Mouse (Mus musculus) retina, adult 2 months (tissue): Measurements from ENCODE around the gene Cend1.

Experiments
- DNase-seq: peaks from one replicate; pipeline ENCODE4 v3.0.0-alpha.2; 2012; ENCODE audit warnings: low read depth, low spot score

Cend1 gene

DNA sequence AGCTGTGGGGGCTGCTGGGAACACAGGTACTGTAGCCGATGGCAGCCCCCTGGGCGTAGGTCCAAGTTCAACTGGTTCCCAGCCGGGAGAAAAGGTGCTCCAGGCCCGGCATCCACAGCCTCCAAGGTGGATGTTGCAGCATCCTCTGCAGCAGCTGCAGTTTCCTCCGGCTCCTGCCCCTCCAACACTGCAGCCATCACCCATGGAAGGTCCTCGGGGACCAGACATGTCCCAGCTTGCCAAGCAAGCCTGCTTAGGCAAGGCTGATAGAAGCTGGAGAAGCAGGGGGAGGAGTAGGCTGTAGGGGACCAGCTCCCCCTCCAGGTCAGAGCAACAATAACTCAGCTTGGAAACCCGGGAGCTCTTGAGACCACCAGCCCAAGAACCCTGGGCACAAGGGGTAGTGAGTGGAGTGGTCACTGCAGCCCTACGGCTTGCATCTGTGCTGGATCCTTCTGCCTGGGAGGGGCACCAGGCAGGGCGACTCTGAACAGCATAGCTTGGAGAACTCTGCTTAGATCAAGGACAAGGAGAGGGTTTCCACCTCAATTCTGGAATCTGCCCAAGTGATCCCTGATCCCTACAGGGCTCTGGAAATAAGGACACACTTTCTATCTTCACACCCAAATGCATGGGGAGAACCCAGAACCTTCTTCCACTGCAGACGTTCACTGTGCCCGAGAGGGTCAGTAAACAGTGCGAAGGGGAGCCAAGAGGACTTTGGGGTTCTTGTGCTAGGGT lies 14.0 kb upstream of the Cend1 start:
- no peak for DNase-seq

DNA sequence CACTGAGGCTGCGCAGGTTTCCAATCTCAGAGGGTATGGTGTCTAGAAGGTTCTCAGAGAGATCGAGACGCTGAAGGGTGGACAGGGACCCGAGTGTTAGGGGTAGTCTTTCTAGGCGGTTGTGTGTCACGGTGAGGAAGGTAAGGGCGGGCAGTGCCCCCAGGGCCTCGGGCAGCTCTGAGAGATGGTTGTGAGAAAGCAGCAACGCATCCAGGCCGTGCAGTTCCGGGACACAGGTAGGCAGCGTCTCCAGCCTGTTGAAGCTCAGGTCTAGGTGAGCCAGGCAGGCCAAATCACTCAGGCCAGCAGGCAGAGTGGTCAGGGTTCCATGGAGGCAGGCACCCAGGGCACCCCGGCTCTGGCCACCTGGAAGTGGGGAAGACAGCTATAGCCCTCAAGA lies 12.9 kb upstream of the Cend1 start:
- DNase-seq, result no peak

DNA sequence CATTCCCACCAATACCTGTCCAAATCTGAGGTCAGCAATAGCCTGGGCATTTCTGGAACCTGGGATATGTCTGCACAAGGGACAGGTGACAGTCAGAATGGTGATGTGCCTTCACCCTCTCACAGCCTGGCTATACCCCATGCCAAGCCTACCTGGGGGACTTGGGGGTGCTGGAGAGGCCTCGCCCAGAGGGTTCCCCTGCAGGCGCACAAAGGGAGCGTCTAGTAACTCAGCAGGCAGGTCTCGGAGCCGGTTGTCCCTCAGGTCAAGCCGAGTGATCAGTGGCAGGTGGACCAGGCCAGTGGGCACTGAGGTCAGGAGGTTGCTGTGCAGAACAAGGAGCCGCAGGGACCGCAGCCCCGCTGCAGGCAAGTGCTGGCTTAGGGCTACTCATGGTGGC lies 12.2 kb upstream of the Cend1 start:
- DNase-seq, result no peak

DNA sequence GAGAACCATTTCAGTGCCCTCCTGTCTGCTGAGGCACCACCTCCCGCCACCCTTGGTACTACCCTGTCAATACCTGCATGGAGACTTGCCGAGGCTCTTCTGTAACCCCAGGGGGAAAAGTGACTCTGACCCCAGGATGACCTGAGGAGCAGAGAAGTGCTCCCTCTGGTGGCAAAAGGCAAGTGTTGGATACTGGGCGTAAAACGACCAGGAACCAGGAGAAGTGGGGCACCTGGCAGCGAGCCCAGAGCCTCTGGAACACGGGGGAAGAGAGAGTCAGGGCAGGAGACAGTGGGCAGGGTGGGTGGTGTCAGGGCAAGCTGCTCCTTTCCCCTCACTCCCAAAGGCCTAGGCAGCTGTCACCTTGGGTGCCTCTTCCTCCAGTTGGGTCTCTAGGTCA lies 11.3 kb upstream of the Cend1 start:
- DNase-seq, result no peak

DNA sequence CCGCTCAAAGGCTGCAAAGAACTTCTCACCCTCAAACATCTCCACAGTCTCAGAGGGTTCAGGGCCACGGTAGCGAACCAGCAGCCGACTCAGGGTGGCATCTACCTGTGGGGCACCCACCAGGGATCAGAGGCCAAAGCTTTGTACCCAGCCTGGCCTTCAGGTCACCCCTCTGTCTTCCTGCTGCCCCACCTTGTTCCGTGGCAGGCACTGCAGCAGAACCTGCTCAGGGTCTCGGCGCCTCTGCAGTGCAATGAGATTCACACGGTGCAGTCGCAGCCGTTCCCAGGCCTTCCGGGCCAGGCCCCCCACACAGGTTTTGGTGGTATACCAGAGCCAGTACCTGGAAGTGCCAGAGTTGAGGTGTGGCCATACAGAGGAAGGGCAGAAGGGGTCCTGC lies 10.5 kb upstream of the Cend1 start:
- DNase-seq, result no peak

DNA sequence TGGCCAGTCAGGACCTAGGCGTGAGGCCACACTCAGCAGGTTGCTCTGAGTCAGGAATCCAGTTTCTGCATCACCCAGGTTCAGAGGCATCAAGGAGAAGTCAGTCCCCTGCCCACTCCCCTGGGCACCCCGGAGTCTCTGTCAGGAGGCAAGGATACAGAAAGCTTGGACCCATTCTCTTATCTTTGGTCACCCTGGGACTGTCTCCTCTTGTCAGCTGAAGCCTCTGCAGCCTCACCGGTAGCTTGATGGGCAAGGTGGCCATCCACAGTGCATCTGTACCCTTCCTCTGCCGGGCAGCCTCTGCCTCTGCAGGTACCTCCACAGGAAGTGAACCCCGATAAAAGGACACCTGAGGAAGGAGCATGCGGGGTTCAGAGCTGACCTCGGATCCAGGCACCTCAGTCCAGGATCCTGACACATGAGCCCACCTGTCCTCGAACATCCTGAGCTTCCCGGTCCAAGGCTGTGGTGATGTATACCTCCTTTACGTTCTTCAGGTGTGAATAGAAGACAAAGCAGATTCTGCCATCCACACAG lies 9.9 kb upstream of the Cend1 start:
- DNase-seq, result no peak

DNA sequence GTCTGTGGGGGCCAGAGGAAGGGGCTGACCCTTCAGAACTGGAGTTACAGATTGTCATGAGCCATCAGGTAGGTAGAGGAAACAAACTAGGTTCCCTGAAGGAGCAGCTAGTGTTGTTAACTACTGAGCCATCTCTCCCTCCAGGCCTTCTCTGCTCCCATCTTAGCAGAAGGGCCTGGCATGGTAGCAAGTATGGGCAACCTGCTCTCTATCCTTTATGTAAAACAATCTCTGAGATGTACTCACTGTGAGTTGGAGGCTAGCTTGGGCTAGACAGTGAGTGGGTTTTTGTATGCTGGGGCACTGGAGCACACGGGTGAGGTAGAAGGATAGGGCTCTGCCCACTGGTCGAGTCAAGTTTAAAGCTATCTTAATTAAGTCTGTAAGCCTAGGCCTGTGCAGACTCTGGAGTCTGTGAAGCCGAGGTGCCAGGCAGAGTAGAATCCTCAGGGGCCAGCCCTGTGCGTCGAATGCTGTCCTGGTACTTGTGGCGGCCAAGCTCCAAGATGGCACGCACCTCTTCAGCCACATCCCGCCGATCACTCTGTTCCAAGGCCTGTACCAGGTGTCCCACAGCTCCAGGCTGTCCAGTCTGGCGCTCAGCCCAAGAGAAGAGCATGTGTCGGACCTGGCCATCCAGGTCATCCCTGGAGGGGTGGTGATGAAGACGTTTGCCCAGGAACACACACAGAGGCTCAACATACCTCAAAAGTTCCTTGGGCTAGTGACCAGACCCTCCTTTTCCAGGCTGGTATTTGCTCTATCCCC lies 9.1 kb upstream of the Cend1 start:
- no peak for DNase-seq

DNA sequence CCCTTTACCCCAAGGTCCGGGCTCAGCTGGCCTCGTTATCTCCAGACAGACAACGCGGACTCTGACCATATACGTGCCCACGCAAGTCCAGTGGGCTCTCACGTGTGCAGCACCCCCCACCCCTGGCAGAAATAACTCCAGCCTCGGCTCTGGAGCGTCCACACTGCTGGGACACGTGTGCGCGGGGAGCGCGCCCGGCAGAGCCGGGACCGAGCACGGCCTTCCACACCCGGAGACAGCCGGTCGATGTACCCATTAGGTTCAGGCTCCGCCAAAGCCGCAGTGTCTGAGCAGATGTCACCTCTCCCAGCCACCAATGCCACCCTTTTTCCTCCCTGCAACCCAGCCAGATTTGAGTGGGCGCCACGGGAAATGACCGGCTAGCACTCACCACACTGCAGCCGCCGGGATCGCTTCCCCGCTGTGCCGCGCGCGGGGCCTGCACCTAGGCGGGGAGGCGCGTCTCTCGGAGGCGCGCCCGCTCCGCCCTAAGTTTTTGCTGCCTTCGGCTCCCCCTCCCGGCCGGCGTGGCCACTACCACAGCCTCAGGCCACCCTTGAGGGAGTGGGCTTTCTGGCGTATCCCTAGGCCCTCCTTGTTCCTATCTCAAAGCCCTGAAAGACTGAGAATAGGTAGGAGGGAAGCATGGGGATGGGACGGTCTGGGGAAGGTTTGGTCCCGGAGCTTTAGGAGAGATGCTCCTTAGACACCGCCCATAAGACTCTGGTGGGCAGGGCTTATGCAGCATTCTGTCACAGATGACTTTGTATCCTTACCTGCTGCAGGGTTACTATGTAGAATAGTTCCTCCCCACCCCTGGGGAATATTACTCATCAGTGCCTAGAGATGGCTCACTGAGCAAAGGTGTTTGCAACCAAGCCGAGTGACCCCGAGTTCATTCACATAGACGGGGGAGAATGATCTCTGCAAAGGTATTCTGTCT lies 8.2 kb upstream of the Cend1 start, which contains the start of gene Slc25a22:
TSS of gene Slc25a22 (minus strand) at position 715 of the 943 bp plus-strand sequence.
- no peak for DNase-seq

DNA sequence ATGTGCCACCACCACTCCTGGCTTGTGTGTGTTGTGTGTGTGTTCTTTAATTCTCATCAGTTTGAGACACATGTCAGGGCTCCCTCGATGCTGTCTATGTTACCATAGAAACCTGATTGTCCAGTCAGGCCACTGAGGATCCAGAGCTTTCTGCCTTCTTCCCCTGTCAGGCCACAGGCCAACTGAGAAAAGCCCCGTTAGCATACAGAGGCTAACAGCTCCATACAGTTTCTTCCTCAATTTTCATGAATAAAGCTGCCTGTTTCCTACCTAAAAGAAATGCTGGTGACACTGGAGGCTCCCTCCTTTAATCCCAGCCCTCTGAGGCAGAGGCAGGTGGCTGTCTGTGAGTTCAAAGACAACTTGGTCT lies 7.2 kb upstream of the Cend1 start:
- no peak for DNase-seq

DNA sequence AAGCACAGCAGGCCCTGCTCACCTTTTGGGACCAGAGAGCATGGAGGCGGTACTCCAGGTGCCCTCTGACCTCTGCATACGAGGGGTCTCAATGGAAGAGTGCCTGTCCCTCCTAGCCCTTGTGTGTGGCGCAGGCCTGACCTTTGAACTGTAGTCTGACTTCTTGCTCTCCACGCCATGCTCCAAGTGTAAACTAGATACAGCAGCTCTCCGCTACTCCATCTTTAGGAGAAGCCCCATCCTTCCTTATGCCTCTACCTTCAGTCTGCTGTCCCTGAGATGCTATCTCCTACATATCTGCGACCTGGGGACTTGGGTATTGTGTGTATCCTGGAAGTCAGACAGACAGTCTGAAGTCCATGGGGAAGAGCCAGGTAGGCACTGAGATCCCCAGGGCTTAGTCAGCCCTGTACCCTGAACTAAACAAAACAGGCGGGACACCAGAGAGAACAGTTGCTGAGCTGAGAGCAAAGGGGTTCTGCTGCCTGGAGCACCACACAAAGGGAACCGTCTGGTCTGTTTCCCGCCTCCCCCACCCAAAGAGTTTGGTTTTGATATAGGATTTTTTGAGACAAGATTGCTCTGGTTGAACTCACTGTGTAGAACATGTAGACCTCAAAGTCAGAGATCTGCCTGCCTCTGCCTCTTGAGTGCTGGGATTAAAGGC lies 6.7 kb upstream of the Cend1 start:
- DNase-seq, result no peak

DNA sequence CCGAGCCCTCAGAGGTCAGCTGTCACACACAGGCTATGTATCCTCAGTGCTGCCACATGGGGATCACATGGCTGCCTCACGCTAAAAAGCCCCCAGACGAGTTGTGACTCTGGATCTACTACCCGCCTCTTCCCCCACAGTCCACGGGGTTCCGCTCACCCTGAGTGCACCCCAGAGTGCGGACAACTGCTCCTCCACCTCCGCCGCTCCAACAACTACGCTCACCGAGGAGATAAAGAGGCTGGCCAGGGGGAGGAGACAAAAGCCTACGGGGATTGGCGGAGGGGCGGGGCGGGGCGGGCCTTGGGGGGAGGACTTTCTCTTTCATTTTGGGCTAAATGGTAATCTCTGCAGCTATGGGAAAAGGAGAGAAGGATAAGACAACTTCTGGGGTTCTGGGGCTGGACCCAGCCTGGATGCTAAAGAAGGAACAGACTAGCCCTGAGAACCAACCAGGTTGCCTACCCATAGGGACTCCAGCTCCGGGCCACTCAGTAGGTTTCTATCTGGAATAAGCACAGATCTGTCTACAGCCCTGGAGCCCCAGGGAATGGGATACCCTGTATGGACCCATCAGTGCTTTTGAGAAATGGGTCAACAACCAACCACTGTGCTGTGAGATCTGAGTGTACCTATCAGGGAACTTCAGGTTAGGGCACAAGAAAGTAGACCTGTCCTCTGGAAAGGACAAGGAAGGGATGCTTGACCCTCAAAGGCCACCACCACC lies 6.0 kb upstream of the Cend1 start:
- DNase-seq, result no peak

DNA sequence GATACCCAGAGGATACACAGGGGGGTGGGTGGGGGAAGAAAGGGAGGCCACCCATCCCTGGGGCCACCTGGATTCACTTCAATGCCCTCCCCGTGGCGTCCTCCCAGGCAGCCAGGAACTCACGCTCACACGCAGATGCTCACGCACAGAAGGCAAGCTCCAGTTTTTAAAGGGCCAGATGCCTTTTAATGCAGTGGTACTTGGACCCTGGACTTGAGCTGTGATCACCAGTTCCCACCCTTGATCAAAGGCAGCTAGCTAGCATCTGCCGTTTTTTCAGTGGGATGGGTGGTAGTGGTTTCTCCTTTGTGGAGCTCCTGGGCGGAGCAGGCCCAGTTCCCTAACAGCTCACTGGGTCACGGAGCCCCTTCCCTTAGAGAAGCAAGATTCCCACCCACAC lies 5.2 kb upstream of the Cend1 start:
- DNase-seq, result no peak

DNA sequence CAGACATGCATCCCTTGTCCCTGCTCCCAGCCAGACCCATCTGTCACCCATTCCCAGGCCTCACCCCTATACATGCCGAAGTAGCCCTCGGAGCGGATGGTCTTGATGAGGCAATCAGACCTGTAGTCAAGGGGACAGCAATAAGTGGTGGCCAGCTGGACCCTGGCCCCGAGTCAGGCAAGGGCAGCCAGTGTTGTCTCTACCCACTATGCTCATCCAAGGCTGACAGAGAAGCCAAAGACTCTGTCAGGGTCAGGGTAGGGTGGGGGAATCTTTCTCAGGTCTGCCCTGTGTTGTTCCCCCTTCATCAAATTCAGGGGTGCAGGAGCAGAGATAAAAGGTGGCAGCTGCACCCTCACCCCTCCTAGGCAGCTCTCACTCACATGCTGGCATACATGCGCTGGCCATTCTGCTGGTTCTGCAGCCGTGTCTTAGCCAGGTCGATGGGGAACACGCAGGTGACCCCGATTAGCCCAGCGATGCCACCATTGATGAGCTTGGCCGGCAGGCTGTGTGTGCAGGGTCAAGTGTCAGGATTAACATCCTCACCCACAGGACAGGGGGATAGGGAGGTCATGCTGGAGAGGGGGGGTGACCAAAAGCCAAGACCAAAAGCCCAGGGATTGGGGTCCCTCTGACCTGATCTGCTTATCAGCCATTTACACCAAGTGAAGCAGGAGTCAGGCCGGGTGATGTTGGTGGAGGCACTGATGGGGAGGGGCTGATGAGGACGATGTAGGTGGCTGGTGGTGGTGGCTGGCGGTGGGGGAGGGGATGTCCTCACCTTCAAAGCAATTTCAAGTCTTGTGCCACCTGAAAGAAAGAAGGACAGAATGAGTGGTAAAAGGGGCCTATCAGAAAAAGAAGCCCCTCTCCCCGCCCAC lies 4.5 kb upstream of the Cend1 start:
- DNase-seq, result no peak

DNA sequence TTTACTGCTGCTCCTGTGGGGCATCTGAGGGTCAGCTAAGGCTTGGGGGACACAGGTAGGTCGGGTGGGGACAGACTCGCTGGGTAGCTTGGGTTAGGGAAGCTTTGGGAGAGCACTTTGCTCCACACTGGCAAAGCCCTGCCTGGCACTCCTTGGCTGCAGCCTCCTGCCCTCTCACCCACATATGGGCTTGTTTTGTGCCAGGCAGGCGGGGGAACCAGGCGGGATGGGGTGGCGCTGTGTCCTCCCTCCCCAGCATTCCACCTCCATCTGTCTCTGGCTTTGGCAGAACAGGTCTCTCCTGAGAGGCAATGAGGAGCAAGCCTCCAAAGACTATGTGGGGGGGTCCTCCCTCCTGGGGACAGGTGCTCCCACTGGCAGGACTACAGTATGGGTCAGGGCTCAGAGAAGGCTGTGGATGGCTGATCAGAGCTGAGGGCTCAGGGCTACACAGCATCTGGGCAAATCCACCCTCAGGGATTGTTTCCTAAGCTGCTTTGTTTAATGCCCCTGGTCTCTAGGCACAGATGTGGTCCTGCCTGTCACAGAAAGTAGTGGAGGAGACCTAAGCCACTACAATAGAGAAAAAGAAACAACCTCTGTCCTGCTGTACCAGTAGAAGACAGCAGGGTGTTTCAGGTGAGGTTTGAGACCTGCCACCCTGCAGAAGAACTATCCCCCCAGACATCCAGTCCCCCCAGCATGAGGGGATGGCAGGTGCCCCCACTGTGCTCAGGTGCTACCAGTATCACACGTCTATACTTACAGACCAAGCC lies 3.6 kb upstream of the Cend1 start:
- DNase-seq, result peak; percentile 76

DNA sequence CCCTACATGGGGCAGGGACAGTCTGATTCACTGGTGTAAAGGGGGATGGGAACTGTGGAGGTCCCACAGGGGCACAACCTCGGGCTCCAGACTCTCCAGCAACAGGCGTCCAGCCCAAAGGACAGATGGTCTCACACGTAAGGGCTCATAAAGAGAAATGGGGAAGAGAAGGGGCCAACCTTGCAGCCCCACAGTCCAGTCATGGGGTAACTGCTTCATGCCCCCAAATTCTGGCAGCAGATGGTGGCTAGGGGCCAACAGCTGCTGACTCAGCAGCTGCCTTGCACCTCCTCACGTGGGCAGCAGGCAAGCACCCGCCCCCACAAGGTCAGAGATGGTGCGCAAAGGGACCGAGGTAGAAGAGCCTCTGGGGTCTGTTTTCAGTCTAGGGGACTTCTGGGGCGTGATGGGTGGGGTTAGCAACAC lies 2.9 kb upstream of the Cend1 start:
- DNase-seq, result no peak

DNA sequence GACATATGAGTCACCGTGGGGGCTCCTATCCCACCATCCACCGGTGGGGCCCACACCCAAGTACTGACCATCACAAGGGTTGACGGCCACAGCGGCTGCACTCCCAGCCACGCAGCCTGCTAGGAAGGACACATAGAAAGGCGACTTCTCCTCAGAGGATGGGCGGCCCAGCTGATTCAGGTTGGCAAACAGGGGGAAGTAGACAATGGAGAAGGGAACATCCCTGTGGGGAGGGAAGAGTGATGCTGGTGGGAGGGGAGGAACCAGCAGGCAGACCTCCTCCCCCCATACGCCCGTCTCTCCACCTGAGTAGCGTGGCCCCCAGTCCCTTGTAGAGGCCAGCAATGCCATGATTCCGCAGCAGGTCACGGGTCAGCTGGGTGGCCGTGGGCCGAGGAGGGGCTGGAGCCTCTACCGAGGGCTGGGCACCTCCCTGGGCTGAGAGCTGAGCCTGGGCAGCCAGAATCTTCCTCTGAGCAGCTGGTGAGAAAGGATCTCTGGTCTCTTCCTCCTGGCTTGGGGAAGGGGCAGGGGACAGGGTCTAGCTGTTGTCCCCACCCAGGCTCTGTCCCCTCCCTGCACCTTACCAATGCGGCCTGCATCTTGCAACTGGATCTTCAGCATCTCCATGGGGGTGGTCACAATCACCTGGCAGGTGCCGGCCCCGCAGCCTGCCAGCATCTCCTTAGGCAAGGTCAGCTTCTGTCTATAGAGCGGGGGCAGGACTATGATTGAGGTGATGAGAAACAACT lies 2.3 kb upstream of the Cend1 start:
- DNase-seq, result no peak

DNA sequence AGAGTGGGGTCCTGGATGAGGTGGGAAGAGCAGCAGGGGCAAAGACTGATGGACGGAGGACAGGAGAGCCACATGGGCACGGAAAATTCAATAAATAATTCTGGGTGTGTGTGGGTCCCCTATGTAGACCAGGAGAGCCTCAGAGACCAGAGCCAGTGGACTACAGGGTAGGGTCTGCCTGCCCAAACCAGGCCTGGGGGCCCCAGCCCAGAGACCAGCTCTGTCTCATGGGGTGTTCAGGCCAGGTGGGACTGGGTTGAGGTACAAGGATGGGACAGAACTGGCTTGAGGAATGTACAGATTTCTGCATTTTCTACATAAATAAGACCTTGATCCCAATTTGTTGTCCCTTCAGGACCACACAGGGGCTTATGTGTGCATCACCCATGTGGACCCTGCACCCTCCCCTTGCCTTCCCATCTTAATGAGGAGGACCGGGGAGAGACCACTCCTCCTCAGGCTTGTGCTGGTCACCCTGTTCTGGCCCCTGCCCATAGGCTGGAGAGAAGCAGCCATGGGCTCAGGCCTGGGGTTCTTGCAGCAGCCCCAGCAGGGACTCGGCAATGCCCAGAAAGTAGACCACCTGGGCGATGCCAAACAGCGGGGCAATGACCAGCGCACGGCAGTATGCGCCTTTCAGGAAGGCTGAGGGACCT lies 1.4 kb upstream of the Cend1 start:
- DNase-seq, result no peak
